Mouse (Mus musculus) MEL (cell line): ENCODE results near the gene Atp6v0a4. TPM values are rescaled to one million over a fixed set of nuclear protein-coding genes. Genes with fewer than 3 reads are reported as not detected.

Experiments used
- DNase-seq: peaks from one replicate; pipeline ENCODE4 v3.0.0; 2011; ENCODE audit warnings: low read depth, low spot score
- H3K27ac ChIP-seq: 2 replicates; pipeline ENCODE4 v1.5.1; 2012; ENCODE audit warnings: low read depth, mild to moderate bottlenecking, control low read depth, low read length, moderate library complexity; ENCODE audit not compliant: control insufficient read depth
- H3K27me3 ChIP-seq, 2 experiments: fragments of 150-350 bp in 1 of 2; sonication (generic) in 1 of 2; 2 replicates each; pipeline ENCODE4 v1.6.1; 2012; ENCODE audit warnings: low read length in 2 of 2, mild to moderate bottlenecking in 2 of 2, improper control_type of control experiment in 1 of 2, moderate library complexity in 1 of 2; ENCODE audit not compliant: insufficient read depth in 2 of 2, control insufficient read depth in 1 of 2
- H3K36me3 ChIP-seq, 2 experiments: 2 replicates each; pipeline ENCODE4 v1.6.1; 2012 to 2014; ENCODE audit warnings: low read length in 2 of 2, improper control_type of control experiment in 1 of 2, inconsistent platforms in 1 of 2, mild to moderate bottlenecking in 1 of 2; ENCODE audit not compliant: insufficient read depth in 2 of 2, control insufficient read depth in 1 of 2
- H3K4me1 ChIP-seq, 2 experiments: fragments of 150-350 bp in 1 of 2; sonication (generic) in 1 of 2; 2 replicates each; pipeline ENCODE4 v1.6.1; 2012; ENCODE audit warnings: low read length in 2 of 2, improper control_type of control experiment in 1 of 2, mild to moderate bottlenecking in 1 of 2; ENCODE audit not compliant: insufficient read depth in 2 of 2, control insufficient read depth in 1 of 2
- H3K4me3 ChIP-seq, 2 experiments: fragments of 150-350 bp in 1 of 2; sonication (generic) in 1 of 2; 2 replicates each; pipeline ENCODE4 v1.5.1; 2012; ENCODE audit warnings: low read depth in 2 of 2, low read length in 2 of 2, mild to moderate bottlenecking in 2 of 2, moderate library complexity in 2 of 2, control low read depth in 1 of 2, improper control_type of control experiment in 1 of 2; ENCODE audit not compliant: control insufficient read depth in 1 of 2, insufficient read depth in 1 of 2
- H3K79me2 ChIP-seq: 2 replicates; pipeline ENCODE4 v1.6.1; 2012; ENCODE audit warnings: mild to moderate bottlenecking, low read length, moderate library complexity; ENCODE audit not compliant: control insufficient read depth, poor library complexity, insufficient read depth
- H3K9ac ChIP-seq: 2 replicates; pipeline ENCODE4 v1.6.1; 2012; ENCODE audit warnings: low read depth, mild to moderate bottlenecking, control low read depth, low read length, moderate library complexity; ENCODE audit not compliant: control insufficient read depth, poor library complexity, severe bottlenecking
- H3K9me3 ChIP-seq: fragments of 150-350 bp; sonication (generic); replicated peaks from 2 replicates; pipeline ENCODE4 v1.6.1; 2012; ENCODE audit warnings: mild to moderate bottlenecking, low read length, improper control_type of control experiment, moderate library complexity; ENCODE audit not compliant: insufficient read depth
- CHD1 ChIP-seq: IDR thresholded peaks from 2 replicates; pipeline ENCODE4 v1.6.1; 2012; ENCODE audit warnings: low read depth, mild to moderate bottlenecking, inconsistent platforms, low read length, improper control_type of control experiment
- CHD2 ChIP-seq: IDR thresholded peaks from 2 replicates; pipeline ENCODE4 v1.6.1; 2011; ENCODE audit warnings: low read length, improper control_type of control experiment
- ELF1 ChIP-seq: IDR thresholded peaks from 2 replicates; pipeline ENCODE4 v1.6.1; 2014; ENCODE audit warnings: low read depth, mild to moderate bottlenecking, inconsistent platforms, low read length, improper control_type of control experiment, moderate library complexity
- EP300 ChIP-seq, 2 experiments: IDR thresholded peaks; 2 replicates each; pipeline ENCODE4 v1.6.1; 2011; ENCODE audit warnings: improper control_type of control experiment in 2 of 2, low read length in 2 of 2, low read depth in 1 of 2, mild to moderate bottlenecking in 1 of 2
- ETS1 ChIP-seq: IDR thresholded peaks from 2 replicates; pipeline ENCODE4 v1.6.1; 2012; ENCODE audit warnings: low read depth, mild to moderate bottlenecking, inconsistent platforms, low read length, improper control_type of control experiment, moderate library complexity
- GABPA ChIP-seq: IDR thresholded peaks from 2 replicates; pipeline ENCODE4 v1.6.1; 2012; ENCODE audit warnings: low read depth, mild to moderate bottlenecking, inconsistent platforms, low read length, improper control_type of control experiment, moderate library complexity
- KAT2A ChIP-seq: conservative IDR thresholded peaks from 2 replicates; pipeline ENCODE4 v1.6.1; 2012; ENCODE audit warnings: low read depth, low read length, improper control_type of control experiment, inconsistent platforms
- MAFK ChIP-seq: IDR thresholded peaks from 2 replicates; pipeline ENCODE4 v1.6.1; 2011; ENCODE audit warnings: low read depth, mild to moderate bottlenecking, low read length, improper control_type of control experiment, borderline replicate concordance
- MEF2A ChIP-seq: IDR thresholded peaks from 2 replicates; pipeline ENCODE4 v1.6.1; 2014; ENCODE audit warnings: low read depth, mild to moderate bottlenecking, inconsistent platforms, low read length, improper control_type of control experiment; ENCODE audit not compliant: poor library complexity, insufficient replicate concordance, severe bottlenecking; ENCODE audit errors: extremely low read depth
- MXI1 ChIP-seq: IDR thresholded peaks from 2 replicates; pipeline ENCODE4 v1.6.1; 2011; ENCODE audit warnings: mild to moderate bottlenecking, low read depth, low read length, improper control_type of control experiment
- MYB ChIP-seq: IDR thresholded peaks from 2 replicates; pipeline ENCODE4 v1.6.1; 2011; ENCODE audit warnings: mild to moderate bottlenecking, low read depth, low read length, improper control_type of control experiment
- NELFE ChIP-seq: IDR thresholded peaks from 2 replicates; pipeline ENCODE4 v1.6.1; 2011; ENCODE audit warnings: low read depth, low read length, improper control_type of control experiment
- NRF1 ChIP-seq: IDR thresholded peaks from 2 replicates; pipeline ENCODE4 v1.6.1; 2014; ENCODE audit warnings: low read depth, mild to moderate bottlenecking, inconsistent platforms, low read length, improper control_type of control experiment, moderate library complexity; ENCODE audit not compliant: poor library complexity, insufficient read depth, severe bottlenecking
- POLR2A ChIP-seq, 2 experiments: IDR thresholded peaks; 2 replicates each; pipeline ENCODE4 v1.6.1; 2011 to 2012; ENCODE audit warnings: low read length in 2 of 2, mild to moderate bottlenecking in 2 of 2, control low read depth in 1 of 2, improper control_type of control experiment in 1 of 2, low read depth in 1 of 2, moderate library complexity in 1 of 2; ENCODE audit not compliant: control insufficient read depth in 1 of 2, insufficient read depth in 1 of 2, poor library complexity in 1 of 2
- POLR2AphosphoS5 ChIP-seq: IDR thresholded peaks from 2 replicates; pipeline ENCODE4 v1.6.1; 2012; ENCODE audit warnings: low read depth, borderline replicate concordance, mild to moderate bottlenecking, inconsistent platforms, low read length, moderate library complexity, mixed read lengths
- RAD21 ChIP-seq: IDR thresholded peaks from 2 replicates; pipeline ENCODE4 v1.6.1; 2011; ENCODE audit warnings: mild to moderate bottlenecking, low read depth, low read length, improper control_type of control experiment
- SIN3A ChIP-seq: IDR thresholded peaks from 2 replicates; pipeline ENCODE4 v1.6.1; 2012; ENCODE audit warnings: low read length, improper control_type of control experiment, inconsistent platforms
- SMC3 ChIP-seq: IDR thresholded peaks from 2 replicates; pipeline ENCODE4 v1.6.1; 2011; ENCODE audit warnings: low read depth, low read length, improper control_type of control experiment
- TAL1 ChIP-seq: IDR thresholded peaks from 2 replicates; pipeline ENCODE4 v1.6.1; 2012; ENCODE audit warnings: mild to moderate bottlenecking, inconsistent platforms, low read length, moderate library complexity, mixed read lengths
- UBTF ChIP-seq: IDR thresholded peaks from 2 replicates; pipeline ENCODE4 v1.6.1; 2012; ENCODE audit warnings: low read depth, mild to moderate bottlenecking, inconsistent platforms, low read length, improper control_type of control experiment, moderate library complexity, borderline replicate concordance; ENCODE audit not compliant: insufficient read depth
- USF2 ChIP-seq, 2 experiments: IDR thresholded peaks; 2 replicates each; pipeline ENCODE4 v1.6.1; 2011 to 2012; ENCODE audit warnings: improper control_type of control experiment in 2 of 2, low read length in 2 of 2, borderline replicate concordance in 1 of 2, inconsistent platforms in 1 of 2, low read depth in 1 of 2, mild to moderate bottlenecking in 1 of 2; ENCODE audit not compliant: insufficient read depth in 1 of 2
- ZC3H11A ChIP-seq: IDR thresholded peaks from 2 replicates; pipeline ENCODE4 v1.6.1; 2012; ENCODE audit warnings: low read depth, mild to moderate bottlenecking, inconsistent platforms, low read length, improper control_type of control experiment
- polyA plus RNA-seq, 2 experiments: library from polyadenylated mRNA; stranded (reverse) in 1 of 2; unstranded in 1 of 2; fragments of >175 nt in 1 of 2; fragments of >200 nt in 1 of 2; gene quantifications; 2 replicates each; pipeline versions ENCODE4 v1.2.1 to v1.2.4; 2012; ENCODE audit warnings: low replicate concordance in 2 of 2, low read depth in 1 of 2; ENCODE audit not compliant: insufficient read length in 2 of 2, insufficient read depth in 1 of 2, missing spikeins in 1 of 2
- total RNA-seq: library from RNA; depleted of rRNA; stranded (reverse); fragments of 300-350 nt; gene quantifications from 2 replicates; pipeline ENCODE4 v1.2.3, GENCODE M21; 2012

The Atp6v0a4 gene
- total and polyA plus RNA-seq, 3 experiments = 0.12 TPM; not detected in 2

- Histone ChIP-seq H3K4me1 (no peaks in the 10 kb centered on the region), H3K27me3 (no peaks in the 10 kb centered on the region), H3K79me2 (no peaks in the 10 kb centered on the region), H3K9me3 (no peaks in the 10 kb centered on the region), H3K27ac (no peak overlapping the region), H3K4me3 (no peak overlapping the region), H3K9ac (no peak overlapping the region), H3K36me3 (no peaks in the 10 kb centered on the region)
- DNase-seq = no peak
- TF ChIP-seq KAT2A (no peak), ZC3H11A (no peak), MAFK (no peak), ETS1 (no peak), ELF1 (no peak), MEF2A (no peak), MXI1 (no peak), UBTF (no peak), SMC3 (no peak), GABPA (no peak), EP300 (IDR thresholded peaks at IDR 0.05; ENCODE audit: low read depth in 1 of 2, low read length in 2 of 2) (no peak), RAD21 (no peak), CHD1 (no peak)
These were observed 37.0 kb downstream of the Atp6v0a4 start for GRCm38 (mm10) chr6:38087242-38088026.

GRCm38 (mm10) chr6:38083204-38083603, 41.2 kb downstream of the Atp6v0a4 start:
- no peaks in the 10 kb centered on the region for H3K79me2 ChIP-seq
- H3K27me3 ChIP-seq = no peaks in the 10 kb centered on the region
- no peaks in the 10 kb centered on the region for H3K4me1 ChIP-seq
- H3K36me3 ChIP-seq = no peaks in the 10 kb centered on the region
- H3K9me3 ChIP-seq = no peaks in the 10 kb centered on the region
- H3K4me3 ChIP-seq = no peak overlapping the region
- no peak for TF ChIP-seq SIN3A
- no peak for TF ChIP-seq POLR2AphosphoS5
- no peak for TF ChIP-seq MAFK
- TF ChIP-seq NELFE = no peak
- TF ChIP-seq USF2 (IDR thresholded peaks at IDR 0.05; ENCODE audit: borderline replicate concordance in 1 of 2, insufficient read depth in 1 of 2, low read depth in 1 of 2, low read length in 2 of 2) = no peak
- no peak for TF ChIP-seq EP300 (IDR thresholded peaks at IDR 0.05; ENCODE audit: low read depth in 1 of 2, low read length in 2 of 2)
- no peak for TF ChIP-seq POLR2A (IDR thresholded peaks at IDR 0.05; ENCODE audit: control insufficient read depth in 1 of 2, insufficient read depth in 1 of 2, low read depth in 1 of 2, low read length in 2 of 2, poor library complexity in 1 of 2)
- TF ChIP-seq TAL1 = no peak
- TF ChIP-seq UBTF = no peak
- no peak for TF ChIP-seq MYB
- TF ChIP-seq CHD2 = no peak
- no peak for TF ChIP-seq NRF1
- TF ChIP-seq KAT2A = no peak
- H3K9ac ChIP-seq = no peak overlapping the region
- H3K27ac ChIP-seq = no peak overlapping the region
- DNase-seq = no peak
